Mouse (Mus musculus) midbrain, embryonic 16.5 days (tissue): ENCODE measurements around the gene Slc17a3. TPM values are rescaled to one million over a fixed set of nuclear protein-coding genes. Genes with fewer than 3 reads are reported as not detected.

Experiments
- ATAC-seq: fragments of 200-750 bp; cut with Nextera tagmentation; 2 replicates; pipeline ENCODE4 v1.8.0; 2017; ENCODE audit warnings: moderate TSS enrichment
- H3K27ac ChIP-seq: fragments of 300-500 bp; sonication (generic); 2 replicates; pipeline ENCODE4 v1.5.1; 2014; ENCODE audit warnings: mild to moderate bottlenecking, low read length, mixed read lengths
- H3K27me3 ChIP-seq: fragments of 300-500 bp; sonication (generic); 2 replicates; pipeline ENCODE4 v1.6.1; 2014; ENCODE audit warnings: low read depth, low read length, mixed read lengths; ENCODE audit not compliant: control insufficient read depth, insufficient read depth
- H3K36me3 ChIP-seq: fragments of 300-500 bp; sonication (generic); 2 replicates; pipeline ENCODE4 v1.6.1; 2014; ENCODE audit warnings: mild to moderate bottlenecking, low read length, moderate library complexity, mixed read lengths; ENCODE audit not compliant: control insufficient read depth, insufficient read depth
- H3K4me1 ChIP-seq: fragments of 300-500 bp; sonication (generic); 2 replicates; pipeline ENCODE4 v1.6.1; 2014; ENCODE audit warnings: mild to moderate bottlenecking, low read length, mixed read lengths; ENCODE audit not compliant: control insufficient read depth, insufficient read depth
- H3K4me2 ChIP-seq: fragments of 300-500 bp; sonication (generic); 2 replicates; pipeline ENCODE4 v1.6.1; 2014; ENCODE audit warnings: mild to moderate bottlenecking, low read length, mixed read lengths
- H3K4me3 ChIP-seq: fragments of 300-500 bp; sonication (generic); 2 replicates; pipeline ENCODE4 v1.5.1; 2014; ENCODE audit warnings: low read depth, mild to moderate bottlenecking, low read length, moderate library complexity, mixed read lengths
- H3K9ac ChIP-seq: fragments of 300-500 bp; sonication (generic); 2 replicates; pipeline ENCODE4 v1.6.1; 2014; ENCODE audit warnings: low read depth, low read length, mixed read lengths
- H3K9me3 ChIP-seq: fragments of 300-500 bp; sonication (generic); replicated peaks from 2 replicates; pipeline ENCODE4 v1.6.1; 2014; ENCODE audit warnings: mild to moderate bottlenecking, low read length, mixed read lengths; ENCODE audit not compliant: control insufficient read depth, poor library complexity, severe bottlenecking
- WGBS: fragments of 180-500 bp; shearing (Covaris S2); extraction: QIAGEN DNeasy Blood & Tissue Kit; methylation state at CpG from one replicate; pipeline ENCODE4 v1.1.7; 2014; 5-methylcytosine and 5-hydroxymethylcytosine counted together
- polyA plus RNA-seq: library from polyadenylated mRNA; unstranded; fragments of >200 nt; fragmentation: Nextera tagmentation; extraction: Ambion mirVana; gene quantifications from 2 replicates; pipeline ENCODE4 v1.2.1, GENCODE M21; 2015

Gene Slc17a3
- polyA plus RNA-seq, 1 experiment from 2014 or later = not detected

- ATAC-seq = no peak
- 90% methylated on average over 6 of the region's 6 CpGs for WGBS
Measured at GRCm38 (mm10) chr13:23867000-23867399, 27.8 kb downstream of the Slc17a3 start.

GRCm38 (mm10) chr13:23867405-23867804 is 28.2 kb downstream of the Slc17a3 start, which contains the start of gene Slc17a1:
Gene Slc17a1, plus strand, starts transcription at chr13:23867750.
- no peak for ATAC-seq
- 87% methylated on average over 7 of the region's 7 CpGs for WGBS
- Histone ChIP-seq H3K9me3 (no peaks in the 10 kb centered on the region), H3K9ac (no peak within 1 kb of the TSS), H3K4me2 (no peak within 1 kb of the TSS), H3K36me3 (no peaks in the 10 kb centered on the region), H3K4me3 (no peak within 1 kb of the TSS), H3K27me3 (no peaks in the 10 kb centered on the region), H3K27ac (no peak within 1 kb of the TSS), H3K4me1 (no peaks in the 10 kb centered on the region)

More at GRCm38 (mm10) chr13:23867000-23867399, 27.8 kb downstream of the Slc17a3 start:
- Histone ChIP-seq H3K27me3 (no peaks in the 10 kb centered on the region), H3K27ac (no peak overlapping the region), H3K4me2 (no peak overlapping the region), H3K36me3 (no peaks in the 10 kb centered on the region), H3K4me1 (no peaks in the 10 kb centered on the region), H3K9ac (no peak overlapping the region), H3K4me3 (no peak overlapping the region), H3K9me3 (no peaks in the 10 kb centered on the region)

GRCm38 (mm10) chr13:23868790-23869533 is 29.7 kb downstream of the Slc17a3 start:
- no peak for ATAC-seq
- H3K36me3 ChIP-seq = no peaks in the 10 kb centered on the region
- H3K4me3 ChIP-seq = no peak overlapping the region
- WGBS = 94% methylated on average over 8 of the region's 8 CpGs
- no peaks in the 10 kb centered on the region for H3K27me3 ChIP-seq
- no peaks in the 10 kb centered on the region for H3K9me3 ChIP-seq
- no peak overlapping the region for H3K4me2 ChIP-seq
- no peak overlapping the region for H3K9ac ChIP-seq
- no peaks in the 10 kb centered on the region for H3K4me1 ChIP-seq
- H3K27ac ChIP-seq = no peak overlapping the region

GRCm38 (mm10) chr13:23869996-23870395 is 30.8 kb downstream of the Slc17a3 start:
- Histone ChIP-seq H3K9ac (no peak overlapping the region), H3K9me3 (no peaks in the 10 kb centered on the region), H3K4me3 (no peak overlapping the region), H3K36me3 (no peaks in the 10 kb centered on the region), H3K27ac (no peak overlapping the region), H3K4me2 (no peak overlapping the region), H3K27me3 (no peaks in the 10 kb centered on the region), H3K4me1 (no peaks in the 10 kb centered on the region)
- ATAC-seq = no peak
- WGBS = 86% methylated on average over 3 of the region's 3 CpGs

- 82% methylated on average over 5 of the region's 5 CpGs for WGBS
Measured at GRCm38 (mm10) chr13:23873141-23873540, 33.9 kb downstream of the Slc17a3 start.

GRCm38 (mm10) chr13:23879106-23879505 is 39.9 kb downstream of the Slc17a3 start:
- Histone ChIP-seq H3K36me3 (no peaks in the 10 kb centered on the region), H3K9me3 (no peaks in the 10 kb centered on the region), H3K4me2 (no peak overlapping the region), H3K4me3 (no peak overlapping the region), H3K4me1 (no peaks in the 10 kb centered on the region), H3K27ac (no peak overlapping the region), H3K9ac (no peak overlapping the region), H3K27me3 (no peaks in the 10 kb centered on the region)
- no peak for ATAC-seq
- WGBS = 86% methylated on average over 3 of the region's 3 CpGs

More at GRCm38 (mm10) chr13:23873141-23873540, 33.9 kb downstream of the Slc17a3 start:
- no peaks in the 10 kb centered on the region for H3K9me3 ChIP-seq
- no peaks in the 10 kb centered on the region for H3K27me3 ChIP-seq
- H3K27ac ChIP-seq = no peak overlapping the region
- H3K9ac ChIP-seq = no peak overlapping the region
- ATAC-seq = no peak
- no peaks in the 10 kb centered on the region for H3K36me3 ChIP-seq
- H3K4me3 ChIP-seq = no peak overlapping the region
- no peaks in the 10 kb centered on the region for H3K4me1 ChIP-seq
- no peak overlapping the region for H3K4me2 ChIP-seq

GRCm38 (mm10) chr13:23879636-23880035 is 40.4 kb downstream of the Slc17a3 start:
- Histone ChIP-seq H3K27ac (no peak overlapping the region), H3K4me2 (no peak overlapping the region), H3K9ac (no peak overlapping the region), H3K9me3 (no peaks in the 10 kb centered on the region), H3K36me3 (no peaks in the 10 kb centered on the region), H3K4me1 (no peaks in the 10 kb centered on the region), H3K27me3 (no peaks in the 10 kb centered on the region), H3K4me3 (no peak overlapping the region)
- WGBS = 83% methylated on average over 5 of the region's 5 CpGs
- ATAC-seq = no peak

GRCm38 (mm10) chr13:23885540-23885939 is 46.3 kb downstream of the Slc17a3 start:
- no peaks in the 10 kb centered on the region for H3K36me3 ChIP-seq
- H3K9ac ChIP-seq = no peak overlapping the region
- no peaks in the 10 kb centered on the region for H3K9me3 ChIP-seq
- no peaks in the 10 kb centered on the region for H3K4me1 ChIP-seq
- no peak overlapping the region for H3K4me3 ChIP-seq
- H3K4me2 ChIP-seq = no peak overlapping the region
- 29% methylated on average over 2 of the region's 2 CpGs for WGBS
- no peaks in the 10 kb centered on the region for H3K27me3 ChIP-seq
- H3K27ac ChIP-seq = no peak overlapping the region
- no peak for ATAC-seq

- Histone ChIP-seq H3K4me2 (no peak overlapping the region), H3K4me3 (no peak overlapping the region), H3K27me3 (no peaks in the 10 kb centered on the region), H3K27ac (no peak overlapping the region), H3K4me1 (no peaks in the 10 kb centered on the region), H3K36me3 (no peaks in the 10 kb centered on the region), H3K9me3 (no peaks in the 10 kb centered on the region), H3K9ac (no peak overlapping the region)
- 87% methylated on average over 3 of the region's 3 CpGs for WGBS
- no peak for ATAC-seq
Measured at GRCm38 (mm10) chr13:23887026-23887725, 47.9 kb downstream of the Slc17a3 start.
